10 mouse cellular contexts compared by ENCODE assay signal in genomic region chr13:72769007-72769595, GRCm38 (mm10).
A peak's percentile ranks its signal among the peaks of the same experiment; 100 is the strongest.
DNase-seq lines count a peak whose midpoint lies in the region; ATAC-seq and TF ChIP-seq lines count a peak whose summit lies in the region.
"Had no signal": no experiment of that assay in that cellular context is flagged by ENCODE, and none has a peak within 500 bp of the region (broad histone marks: within the 10 kb centered on the region; RNA-seq: fewer than 3 reads in every experiment).

No protein-coding gene starts in this region.

- intact Hi-C loops in left cerebral cortex, postnatal 25 days (cut with DNase I): loop anchor here (2.0 to 5.0 kb wide), 2 partner anchors 130 to 1662 kb away; no protein-coding TSS in a partner anchor

- peak; percentile 80 for ATAC-seq in forebrain, postnatal 0 days
- ATAC-seq in erythroblast, adult 5-6 weeks (replicated peaks; ENCODE audit: low FRiP score, poor library complexity, severe bottlenecking): no peak

- H3K9me3 ChIP-seq in forebrain, postnatal 0 days (ENCODE audit: low read length): no peaks in the 10 kb centered on the region
- 0 out of 2 replicates have a peak, but pooled peaks cover 3% of the 10 kb centered on the region for H3K9me3 ChIP-seq in forebrain, embryonic 10.5 days
- H3K9me3 ChIP-seq: liver, embryonic 15.5 days had no signal

- WGBS in forebrain, postnatal 0 days: 65% methylated on average over 12 of the region's 12 CpGs
- 80% methylated on average over 12 of the region's 12 CpGs for whole genome bisulfite sequencing in forebrain, embryonic 10.5 days

- peak; percentile 45 for TF ChIP-seq CTCF in forebrain, postnatal 0 days (IDR thresholded peaks at IDR 0.05; ENCODE audit: low read depth)

- H3K36me3 ChIP-seq in forebrain, postnatal 0 days (ENCODE audit: insufficient read depth): no peaks in the 10 kb centered on the region
- no peaks in the 10 kb centered on the region for H3K36me3 ChIP-seq in forebrain, embryonic 10.5 days (replicated peaks)
- H3K36me3 ChIP-seq: G1E; liver, embryonic 15.5 days had no signal

- no peak overlapping the region for H3K27ac ChIP-seq in forebrain, postnatal 0 days (ENCODE audit: low read depth, low read length)
- H3K27ac ChIP-seq in forebrain, embryonic 10.5 days: no peak overlapping the region
- H3K27ac ChIP-seq: liver, embryonic 15.5 days had no signal

- no peak overlapping the region for H3K4me2 ChIP-seq in forebrain, postnatal 0 days (ENCODE audit: low read depth)
- H3K4me2 ChIP-seq: liver, embryonic 15.5 days had no signal

- no peaks in the 10 kb centered on the region; the same call in 1 of the 2 replicates for H3K27me3 ChIP-seq in forebrain, postnatal 0 days (ENCODE audit: insufficient read depth, low read length)
- H3K27me3 ChIP-seq in forebrain, embryonic 10.5 days (ENCODE audit: poor library complexity, severe bottlenecking): no peaks in the 10 kb centered on the region
- H3K27me3 ChIP-seq: liver, embryonic 15.5 days had no signal

- H3K4me3 ChIP-seq in forebrain, postnatal 0 days (ENCODE audit: low read depth, low read length): no peak overlapping the region
- no peak overlapping the region for H3K4me3 ChIP-seq in forebrain, embryonic 10.5 days
- H3K4me3 ChIP-seq: liver, embryonic 15.5 days had no signal

- H3K4me1 ChIP-seq in forebrain, postnatal 0 days (ENCODE audit: insufficient read depth): no peaks in the 10 kb centered on the region
- H3K4me1 ChIP-seq in forebrain, embryonic 10.5 days: no peaks in the 10 kb centered on the region
- H3K4me1 ChIP-seq: liver, embryonic 15.5 days had no signal

- no peak overlapping the region for H3K9ac ChIP-seq in forebrain, postnatal 0 days
- H3K9ac ChIP-seq: liver, embryonic 15.5 days had no signal

- DNase-seq in forebrain, postnatal 0 days: peak; percentile 41
- DNase-seq in forebrain, embryonic 10.5 days (ENCODE audit: extremely low spot score, low spot score): no peak
- peak; percentile 44 for DNase-seq in 3134 (ENCODE audit: extremely low read depth, insufficient read length, low spot score)
- peak; percentile 24 to 36 for DNase-seq in frontal cortex, postnatal 14 days (ENCODE audit: low spot score in 2 of 2)
- peak; percentile 45 to 77 for DNase-seq in left cerebral cortex, postnatal 25 days (ENCODE audit: low spot score in 2 of 2)
- DNase-seq in c-Kit-positive CD71-positive TER-119-positive erythroid progenitor cells, embryonic 14.5 days (ENCODE audit: low spot score): no peak
- no peak for DNase-seq in spleen, adult 18-20 months

Comparison
In these comparisons a context has a peak if more than half of its experiments do, and no peak if none do; other contexts are left out.
1. DNase-seq: peak in forebrain, postnatal 0 days (single experiment), 3134 (single experiment), frontal cortex, postnatal 14 days (2 of 2) and left cerebral cortex, postnatal 25 days (2 of 2); none in forebrain, embryonic 10.5 days (single experiment), c-Kit-positive CD71-positive TER-119-positive erythroid progenitor cells, embryonic 14.5 days (single experiment) and spleen, adult 18-20 months (0 of 2).